Mouse (Mus musculus) embryonic facial prominence, embryonic 12.5 days (tissue): ENCODE data around the gene Zfp985. TPM values are rescaled to one million over a fixed set of nuclear protein-coding genes. Genes with fewer than 3 reads are reported as not detected.
"Not testable (repeated sequence)": the region's sequence is repeated elsewhere in the genome, so short reads cannot be mapped to it uniquely, and the experiment has no call there.

Source experiments
- ATAC-seq: fragments of 200-750 bp; cut with Nextera tagmentation; 2 replicates; pipeline ENCODE4 v1.8.0; 2017; ENCODE audit not compliant: insufficient number of reproducible peaks, insufficient read depth, low FRiP score, low TSS enrichment
- H3K27ac ChIP-seq: fragments of 300-500 bp; sonication (generic); 2 replicates; pipeline ENCODE4 v1.5.1; 2016; ENCODE audit warnings: mild to moderate bottlenecking
- H3K27me3 ChIP-seq: fragments of 300-500 bp; sonication (generic); 2 replicates; pipeline ENCODE4 v1.6.1; 2016; ENCODE audit warnings: mild to moderate bottlenecking, moderate library complexity
- H3K36me3 ChIP-seq: fragments of 300-500 bp; sonication (generic); 2 replicates; pipeline ENCODE4 v1.6.1; 2016; ENCODE audit warnings: mild to moderate bottlenecking
- H3K4me1 ChIP-seq: fragments of 300-500 bp; sonication (generic); 2 replicates; pipeline ENCODE4 v1.6.1; 2016
- H3K4me2 ChIP-seq: fragments of 300-500 bp; sonication (generic); replicated peaks from 2 replicates; pipeline ENCODE4 v1.6.1; 2016; ENCODE audit warnings: mild to moderate bottlenecking, moderate library complexity
- H3K4me3 ChIP-seq: fragments of 300-500 bp; sonication (generic); 2 replicates; pipeline ENCODE4 v1.5.1; 2016; ENCODE audit warnings: mild to moderate bottlenecking
- H3K9ac ChIP-seq: fragments of 300-500 bp; sonication (generic); 2 replicates; pipeline ENCODE4 v1.6.1; 2016; ENCODE audit warnings: mild to moderate bottlenecking, moderate library complexity
- H3K9me3 ChIP-seq: fragments of 300-500 bp; sonication (generic); 2 replicates; pipeline ENCODE4 v1.6.1; 2016; ENCODE audit warnings: mild to moderate bottlenecking, moderate library complexity
- WGBS: fragments of 180-500 bp; shearing (Covaris S2); methylation state at CpG from one replicate; pipeline ENCODE4 v1.1.7; 2016; 5-methylcytosine and 5-hydroxymethylcytosine counted together
- polyA plus RNA-seq: library from polyadenylated mRNA; unstranded; fragments of >200 nt; fragmentation: Nextera tagmentation; extraction: Ambion mirVana; gene quantifications from 2 replicates; pipeline ENCODE4 v1.2.1, GENCODE M21; 2016

The Zfp985 gene
- polyA plus RNA-seq, 1 experiment from 2014 or later: 0.15 TPM

GRCm38 (mm10) chr4:147559096-147559495 is 6.0 kb downstream of the Zfp985 start:
- H3K4me3 ChIP-seq, H3K36me3 ChIP-seq, H3K4me2 ChIP-seq, H3K9me3 ChIP-seq, H3K27ac ChIP-seq, H3K27me3 ChIP-seq, H3K4me1 ChIP-seq, ATAC-seq, H3K9ac ChIP-seq: not testable (repeated sequence)
- WGBS: 54% methylated on average over 1 of the region's 1 CpGs

GRCm38 (mm10) chr4:147565426-147566220 is 12.5 kb downstream of the Zfp985 start:
- Histone ChIP-seq H3K4me3 (no peak overlapping the region), H3K9me3 (peaks cover 6% of the 10 kb centered on the region), H3K36me3 (no peaks in the 10 kb centered on the region), H3K9ac (no peak overlapping the region), H3K4me2 (no peak overlapping the region), H3K4me1 (no peaks in the 10 kb centered on the region), H3K27me3 (no peaks in the 10 kb centered on the region), H3K27ac (no peak overlapping the region)
- ATAC-seq: no peak
- WGBS: 68% methylated on average over 6 of the region's 6 CpGs

- not testable (repeated sequence) for H3K27me3 ChIP-seq, H3K27ac ChIP-seq, H3K4me2 ChIP-seq, H3K9ac ChIP-seq, H3K4me1 ChIP-seq, H3K4me3 ChIP-seq, H3K36me3 ChIP-seq, H3K9me3 ChIP-seq
- 0 out of 2 replicates have a peak, but pooled peaks have one; percentile 41 for ATAC-seq
- WGBS: 84% methylated on average over 8 of the region's 8 CpGs
Measured at GRCm38 (mm10) chr4:147571156-147571555, 18.1 kb downstream of the Zfp985 start.

GRCm38 (mm10) chr4:147579371-147579770 is 26.3 kb downstream of the Zfp985 start:
- WGBS: 88% methylated on average over 4 of the region's 4 CpGs
- H3K27me3 ChIP-seq, H3K4me1 ChIP-seq, H3K27ac ChIP-seq, ATAC-seq, H3K4me2 ChIP-seq, H3K9ac ChIP-seq, H3K4me3 ChIP-seq, H3K36me3 ChIP-seq, H3K9me3 ChIP-seq: not testable (repeated sequence)

- ATAC-seq: 0 out of 2 replicates have a peak, but pooled peaks have one; percentile 60
- H3K36me3 ChIP-seq: no peaks in the 10 kb centered on the region
- H3K4me3 ChIP-seq: no peak overlapping the region
- no peak overlapping the region for H3K27ac ChIP-seq
- 68% methylated on average over 1 of the region's 1 CpGs for WGBS
- H3K4me2 ChIP-seq: no peak overlapping the region
- H3K9me3 ChIP-seq: peaks cover 10% of the 10 kb centered on the region
- H3K27me3 ChIP-seq: no peaks in the 10 kb centered on the region
- H3K4me1 ChIP-seq: no peaks in the 10 kb centered on the region
- no peak overlapping the region for H3K9ac ChIP-seq
Measured at GRCm38 (mm10) chr4:147586511-147587473, 33.7 kb downstream of the Zfp985 start.

GRCm38 (mm10) chr4:147594630-147595029 is 41.6 kb downstream of the Zfp985 start:
- H3K9me3 ChIP-seq: peaks cover 10% of the 10 kb centered on the region
- H3K9ac ChIP-seq, H3K4me3 ChIP-seq, H3K36me3 ChIP-seq, H3K4me2 ChIP-seq, ATAC-seq, H3K4me1 ChIP-seq, H3K27me3 ChIP-seq, H3K27ac ChIP-seq: not testable (repeated sequence)
- WGBS: 80% methylated on average over 3 of the region's 3 CpGs

- peaks cover 13% of the 10 kb centered on the region for H3K9me3 ChIP-seq
- H3K4me1 ChIP-seq: no peaks in the 10 kb centered on the region
- H3K4me3 ChIP-seq: no peak overlapping the region
- no peak overlapping the region for H3K27ac ChIP-seq
- 58% methylated on average over 1 of the region's 1 CpGs for WGBS
- no peak overlapping the region for H3K9ac ChIP-seq
- no peak for ATAC-seq
- no peaks in the 10 kb centered on the region for H3K27me3 ChIP-seq
- no peaks in the 10 kb centered on the region for H3K36me3 ChIP-seq
- no peak overlapping the region for H3K4me2 ChIP-seq
Measured at GRCm38 (mm10) chr4:147597685-147598084, 44.6 kb downstream of the Zfp985 start.

GRCm38 (mm10) chr4:147598831-147599230 is 45.8 kb downstream of the Zfp985 start:
- H3K9ac ChIP-seq: no peak overlapping the region
- no peaks in the 10 kb centered on the region for H3K36me3 ChIP-seq
- H3K4me2 ChIP-seq: no peak overlapping the region

GRCm38 (mm10) chr4:147601881-147602280 is 48.8 kb downstream of the Zfp985 start:
- ATAC-seq: no peak
- WGBS: 31% methylated on average over 1 of the region's 1 CpGs
- Histone ChIP-seq H3K4me2 (no peak overlapping the region), H3K9me3 (peaks cover 18% of the 10 kb centered on the region), H3K9ac (no peak overlapping the region), H3K27ac (no peak overlapping the region), H3K36me3 (no peaks in the 10 kb centered on the region), H3K4me1 (no peaks in the 10 kb centered on the region), H3K4me3 (no peak overlapping the region), H3K27me3 (no peaks in the 10 kb centered on the region)

More at GRCm38 (mm10) chr4:147598831-147599230, 45.8 kb downstream of the Zfp985 start:
- no peaks in the 10 kb centered on the region for H3K27me3 ChIP-seq
- no peaks in the 10 kb centered on the region for H3K4me1 ChIP-seq
- H3K4me3 ChIP-seq: no peak overlapping the region
- ATAC-seq: no peak
- H3K27ac ChIP-seq: no peak overlapping the region
- H3K9me3 ChIP-seq: peaks cover 14% of the 10 kb centered on the region
- WGBS: 44% methylated on average over 2 of the region's 2 CpGs

- no peak for ATAC-seq
- H3K36me3 ChIP-seq: no peaks in the 10 kb centered on the region
- H3K4me2 ChIP-seq: no peak overlapping the region
- no peak overlapping the region for H3K9ac ChIP-seq
- H3K9me3 ChIP-seq: peaks cover 18% of the 10 kb centered on the region
- no peak overlapping the region for H3K4me3 ChIP-seq
- 81% methylated on average over 4 of the region's 4 CpGs for WGBS
- H3K4me1 ChIP-seq: no peaks in the 10 kb centered on the region
- H3K27ac ChIP-seq: no peak overlapping the region
- H3K27me3 ChIP-seq: no peaks in the 10 kb centered on the region
Measured at GRCm38 (mm10) chr4:147603806-147604205, 50.7 kb downstream of the Zfp985 start.

- no peaks in the 10 kb centered on the region for H3K27me3 ChIP-seq
- ATAC-seq: no peak
- no peak overlapping the region for H3K27ac ChIP-seq
- peaks cover 15% of the 10 kb centered on the region for H3K9me3 ChIP-seq
- no peak overlapping the region for H3K9ac ChIP-seq
- no peaks in the 10 kb centered on the region for H3K4me1 ChIP-seq
- WGBS: 72% methylated on average over 4 of the region's 4 CpGs
- no peaks in the 10 kb centered on the region for H3K36me3 ChIP-seq
- H3K4me2 ChIP-seq: no peak overlapping the region
- no peak overlapping the region for H3K4me3 ChIP-seq
Measured at GRCm38 (mm10) chr4:147605521-147605920, 52.4 kb downstream of the Zfp985 start.

- ATAC-seq, H3K9ac ChIP-seq, H3K4me3 ChIP-seq, H3K36me3 ChIP-seq, H3K4me2 ChIP-seq, H3K4me1 ChIP-seq, H3K27ac ChIP-seq, H3K27me3 ChIP-seq: not testable (repeated sequence)
- 82% methylated on average over 6 of the region's 6 CpGs for WGBS
- peaks cover 15% of the 10 kb centered on the region for H3K9me3 ChIP-seq
Measured at GRCm38 (mm10) chr4:147606511-147606910, 53.4 kb downstream of the Zfp985 start.
